Mouse (Mus musculus): ENCODE data around the gene Ddx23. TPM values are rescaled to one million over a fixed set of nuclear protein-coding genes. Genes with fewer than 3 reads are reported as not detected.
A peak's percentile ranks its signal among the peaks of the same experiment; 100 is the strongest.

Ddx23 gene
- total RNA-seq (2015; ENCODE audit: low replicate concordance) (24.5 and 26.0 TPM in 2 replicates), total RNA-seq (2017; ENCODE audit: low replicate concordance) (49.9 and 91.9 TPM in 2 replicates)

GRCm38 (mm10) chr15:98662567-98663545 is at the start of gene Ddx23:
Ddx23 (minus strand) TSS chr15:98662894.
- peak; percentile 97 for ATAC-seq (replicated peaks; ENCODE audit: low FRiP score, poor library complexity, severe bottlenecking)

GRCm38 (mm10) chr15:98710442-98710841 is 47.7 kb upstream of the Ddx23 start:
- peak; percentile 59; the same call in 1 of the 2 replicates for ATAC-seq (replicated peaks; ENCODE audit: low FRiP score, poor library complexity, severe bottlenecking)

GRCm38 (mm10) chr15:98707766-98708372 is 45.2 kb upstream of the Ddx23 start, which contains the start of gene Ccdc65:
Ccdc65 (plus strand) TSS chr15:98708207.
- no peak; the same call in 1 of the 2 replicates for ATAC-seq (replicated peaks; ENCODE audit: low FRiP score, poor library complexity, severe bottlenecking)

- ATAC-seq (replicated peaks; ENCODE audit: low FRiP score, poor library complexity, severe bottlenecking): no peak
Measured at GRCm38 (mm10) chr15:98704312-98704711, 41.6 kb upstream of the Ddx23 start.

- peak; percentile 88 for ATAC-seq (replicated peaks; ENCODE audit: low FRiP score, poor library complexity, severe bottlenecking)
Measured at GRCm38 (mm10) chr15:98699190-98700105, 36.8 kb upstream of the Ddx23 start.

GRCm38 (mm10) chr15:98696216-98696615 is 33.5 kb upstream of the Ddx23 start:
- ATAC-seq (replicated peaks; ENCODE audit: low FRiP score, poor library complexity, severe bottlenecking): no peak

- no peak for ATAC-seq (replicated peaks; ENCODE audit: low FRiP score, poor library complexity, severe bottlenecking)
Measured at GRCm38 (mm10) chr15:98695726-98696125, 33.0 kb upstream of the Ddx23 start.

- no peak for ATAC-seq (replicated peaks; ENCODE audit: low FRiP score, poor library complexity, severe bottlenecking)
Measured at GRCm38 (mm10) chr15:98692171-98692715, 29.5 kb upstream of the Ddx23 start.

GRCm38 (mm10) chr15:98691486-98692147 is 28.9 kb upstream of the Ddx23 start:
- ATAC-seq (replicated peaks; ENCODE audit: low FRiP score, poor library complexity, severe bottlenecking): no peak

GRCm38 (mm10) chr15:98689682-98690081 is 27.0 kb upstream of the Ddx23 start:
- no peak for ATAC-seq (replicated peaks; ENCODE audit: low FRiP score, poor library complexity, severe bottlenecking)

- ATAC-seq (replicated peaks; ENCODE audit: low FRiP score, poor library complexity, severe bottlenecking): no peak
Measured at GRCm38 (mm10) chr15:98685926-98686325, 23.2 kb upstream of the Ddx23 start.

- ATAC-seq (replicated peaks; ENCODE audit: low FRiP score, poor library complexity, severe bottlenecking): no peak
Measured at GRCm38 (mm10) chr15:98683746-98684145, 21.1 kb upstream of the Ddx23 start.

- ATAC-seq (replicated peaks; ENCODE audit: low FRiP score, poor library complexity, severe bottlenecking): no peak
Measured at GRCm38 (mm10) chr15:98683177-98683576, 20.5 kb upstream of the Ddx23 start.

GRCm38 (mm10) chr15:98681633-98682032 is 18.9 kb upstream of the Ddx23 start:
- no peak for ATAC-seq (replicated peaks; ENCODE audit: low FRiP score, poor library complexity, severe bottlenecking)

- no peak for ATAC-seq (replicated peaks; ENCODE audit: low FRiP score, poor library complexity, severe bottlenecking)
Measured at GRCm38 (mm10) chr15:98680660-98681059, 18.0 kb upstream of the Ddx23 start.

GRCm38 (mm10) chr15:98677977-98678376 is 15.3 kb upstream of the Ddx23 start:
- ATAC-seq (replicated peaks; ENCODE audit: low FRiP score, poor library complexity, severe bottlenecking): no peak

- peak; percentile 62; the same call in 1 of the 2 replicates for ATAC-seq (replicated peaks; ENCODE audit: low FRiP score, poor library complexity, severe bottlenecking)
Measured at GRCm38 (mm10) chr15:98676940-98677728, 14.4 kb upstream of the Ddx23 start, which contains the start of gene Rnd1. Rnd1 (minus strand) TSS chr15:98677461.

GRCm38 (mm10) chr15:98676471-98676870 is 13.8 kb upstream of the Ddx23 start:
- ATAC-seq (replicated peaks; ENCODE audit: low FRiP score, poor library complexity, severe bottlenecking): no peak

All from erythroid progenitor cell, adult 5-6 weeks (primary cell).